Mouse (Mus musculus): Measurements from ENCODE around the gene U90926. TPM values are rescaled to one million over a fixed set of nuclear protein-coding genes. Genes with fewer than 3 reads are reported as not detected.
"Not testable (repeated sequence)": the region's sequence is repeated elsewhere in the genome, so short reads cannot be mapped to it uniquely, and the experiment has no call there.

The U90926 gene
- total and polyA plus RNA-seq, 2 experiments from 2014 or later: not detected

DNA sequence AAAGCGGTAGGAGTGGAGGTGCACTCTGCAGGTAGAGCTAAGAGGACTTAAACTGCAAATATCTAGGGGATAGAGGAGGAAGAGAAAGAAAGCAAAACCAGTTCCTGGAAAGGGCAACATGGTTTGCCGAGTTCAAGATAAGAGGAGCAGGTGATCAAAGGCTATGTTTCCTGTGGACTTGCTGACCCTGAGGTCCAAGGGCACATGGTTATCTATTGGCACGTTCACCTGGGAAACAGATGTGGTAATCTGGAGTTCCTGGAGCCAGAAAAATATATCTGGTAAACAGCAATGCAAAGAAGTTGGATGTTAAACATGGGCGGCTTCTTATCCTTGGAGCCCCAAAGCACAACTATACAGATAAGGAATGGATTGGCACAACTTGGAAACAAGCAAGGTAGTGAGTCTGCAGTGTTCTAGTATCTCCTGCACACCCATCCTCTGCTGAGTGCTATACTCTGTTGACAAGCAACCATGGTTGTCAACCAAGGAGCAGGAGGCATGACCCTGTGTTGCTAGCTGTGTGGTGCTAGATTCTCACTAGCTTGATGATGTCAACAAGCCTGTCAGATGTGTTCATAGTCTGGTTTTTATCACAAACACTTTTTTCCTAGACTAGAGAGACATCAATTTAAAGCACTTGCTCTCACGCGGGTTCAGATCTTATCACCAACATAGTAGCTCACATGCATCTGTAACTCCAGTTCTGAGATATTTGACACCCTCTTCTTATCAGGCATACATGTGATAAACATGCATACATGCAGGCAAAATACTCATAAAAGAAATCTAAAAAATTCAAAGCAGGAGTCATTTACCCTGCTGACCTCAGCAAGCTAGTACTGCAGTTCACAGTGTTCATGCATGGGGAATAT, 10.8 kb downstream of the U90926 start:
- ATAC-seq (ENCODE audit: insufficient read depth, low read depth): peak; percentile 83
- Histone ChIP-seq H3K4me1 (ENCODE audit: control insufficient read depth, insufficient read depth) (peaks cover 11% of the 10 kb centered on the region), H3K9me3 (replicated peaks; ENCODE audit: control insufficient read depth, low read length) (no peaks in the 10 kb centered on the region), H3K27me3 (ENCODE audit: control insufficient read depth, insufficient read depth, low read length) (no peaks in the 10 kb centered on the region), H3K4me2 (ENCODE audit: low read depth, low read length) (no peak overlapping the region), H3K36me3 (replicated peaks; ENCODE audit: control insufficient read depth, insufficient read depth, low read length) (peaks cover 62% of the 10 kb centered on the region), H3K27ac (ENCODE audit: low read depth) (no peak overlapping the region), H3K9ac (replicated peaks; ENCODE audit: low read depth, low read length) (no peak overlapping the region), H3K4me3 (ENCODE audit: low read depth, low read length) (no peak overlapping the region)
- DNase-seq (ENCODE audit: low spot score): peak; percentile 39
- WGBS: 34% methylated on average over 6 of the region's 6 CpGs
- TF ChIP-seq CTCF (IDR thresholded peaks at IDR 0.05; ENCODE audit: low read depth) (no peak), EP300 (IDR thresholded peaks at IDR 0.05; ENCODE audit: low read depth) (0 out of 2 replicates have a peak, but pooled peaks have one; percentile 20)

DNA sequence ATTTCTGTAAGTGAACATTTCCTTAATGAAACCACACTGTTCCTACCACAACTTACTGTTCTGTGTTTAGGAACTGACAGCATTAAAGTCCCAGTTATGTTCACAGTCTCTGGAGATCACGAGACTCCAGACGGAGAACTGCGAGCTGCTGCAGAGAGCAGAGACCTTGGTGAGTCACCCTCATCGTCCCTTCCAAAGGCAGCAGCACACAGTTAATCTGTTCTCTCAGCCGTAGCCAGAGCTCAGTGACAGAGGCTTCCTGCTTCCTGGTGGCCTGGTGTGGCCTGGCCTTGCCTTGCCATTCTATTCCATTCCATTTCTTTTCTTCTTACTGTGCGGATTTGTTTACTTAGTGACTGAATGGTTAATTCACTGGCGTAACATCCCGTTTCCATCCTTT, 16.9 kb downstream of the U90926 start:
- TF ChIP-seq EP300 (IDR thresholded peaks at IDR 0.05; ENCODE audit: low read depth) (no peak), CTCF (IDR thresholded peaks at IDR 0.05; ENCODE audit: low read depth) (no peak)

DNA sequence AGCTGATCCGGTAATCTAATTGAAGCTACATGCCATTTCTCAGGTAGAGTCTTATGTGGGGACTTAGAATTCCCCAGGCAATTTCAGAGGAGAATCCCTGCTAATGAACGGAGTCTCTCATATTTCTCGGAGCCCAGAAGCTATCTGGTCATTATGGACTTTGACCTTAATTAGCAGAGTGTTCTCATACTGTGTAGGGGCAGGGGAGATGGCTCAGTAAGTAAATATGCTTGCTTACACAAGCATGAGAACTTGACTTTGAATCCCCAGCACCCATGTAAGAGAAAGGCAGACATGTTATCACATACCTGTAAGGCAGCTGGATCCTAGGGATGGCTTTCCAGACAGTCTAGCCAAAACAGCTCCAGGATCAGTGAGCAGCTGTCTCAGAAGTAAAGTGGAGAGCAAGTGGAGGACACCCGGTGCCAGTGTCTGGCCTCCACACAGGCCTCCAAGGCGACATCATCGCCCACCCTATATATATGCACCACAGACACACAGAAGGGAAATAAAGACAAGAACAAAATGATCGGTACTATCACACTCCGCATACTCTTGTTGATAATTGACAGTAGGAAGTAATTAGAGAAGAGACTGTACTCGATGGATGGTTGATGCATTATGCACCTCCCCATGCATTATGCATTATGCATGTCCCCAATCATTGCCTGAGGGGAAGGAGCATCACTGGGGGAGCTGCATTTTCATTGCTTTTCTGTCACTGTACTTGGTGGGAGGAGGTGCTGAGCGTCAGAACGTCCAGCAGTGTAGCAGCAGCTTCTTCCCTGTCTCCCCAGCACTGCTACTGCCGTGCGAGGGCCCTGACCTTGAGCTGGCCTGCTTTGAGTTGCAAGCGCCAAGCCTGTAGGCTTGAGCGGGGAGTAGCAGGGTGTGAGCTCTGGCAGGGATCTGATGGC, 18.1 kb downstream of the U90926 start:
- DNase-seq (ENCODE audit: low spot score) (no peak), ATAC-seq (ENCODE audit: insufficient read depth, low read depth) (no peak)
- H3K4me2 ChIP-seq (ENCODE audit: low read depth, low read length): no peak overlapping the region
- no peaks in the 10 kb centered on the region for H3K4me1 ChIP-seq (ENCODE audit: control insufficient read depth, insufficient read depth)
- WGBS: 77% methylated on average over 15 of the region's 15 CpGs
- H3K27ac ChIP-seq (ENCODE audit: low read depth): no peak overlapping the region
- peaks cover 92% of the 10 kb centered on the region for H3K36me3 ChIP-seq (replicated peaks; ENCODE audit: control insufficient read depth, insufficient read depth, low read length)
- TF ChIP-seq CTCF (IDR thresholded peaks at IDR 0.05; ENCODE audit: low read depth) (no peak), EP300 (IDR thresholded peaks at IDR 0.05; ENCODE audit: low read depth) (no peak)
- no peak overlapping the region for H3K9ac ChIP-seq (replicated peaks; ENCODE audit: low read depth, low read length)
- no peaks in the 10 kb centered on the region for H3K27me3 ChIP-seq (ENCODE audit: control insufficient read depth, insufficient read depth, low read length)
- no peaks in the 10 kb centered on the region for H3K9me3 ChIP-seq (replicated peaks; ENCODE audit: control insufficient read depth, low read length)
- H3K4me3 ChIP-seq (ENCODE audit: low read depth, low read length): no peak overlapping the region

More for the DNA sequence above, 16.9 kb downstream of the U90926 start:
- Histone ChIP-seq H3K27ac (ENCODE audit: low read depth) (no peak overlapping the region), H3K9me3 (replicated peaks; ENCODE audit: control insufficient read depth, low read length) (no peaks in the 10 kb centered on the region), H3K36me3 (replicated peaks; ENCODE audit: control insufficient read depth, insufficient read depth, low read length) (peaks cover 90% of the 10 kb centered on the region), H3K4me2 (ENCODE audit: low read depth, low read length) (no peak overlapping the region), H3K27me3 (ENCODE audit: control insufficient read depth, insufficient read depth, low read length) (no peaks in the 10 kb centered on the region), H3K4me1 (ENCODE audit: control insufficient read depth, insufficient read depth) (no peaks in the 10 kb centered on the region), H3K4me3 (ENCODE audit: low read depth, low read length) (no peak overlapping the region), H3K9ac (replicated peaks; ENCODE audit: low read depth, low read length) (no peak overlapping the region)
- DNase-seq (ENCODE audit: low spot score) (peak; percentile 31), ATAC-seq (ENCODE audit: insufficient read depth, low read depth) (peak; percentile 33; the same call in 1 of the 2 replicates)
- WGBS: 64% methylated on average over 8 of the region's 8 CpGs

DNA sequence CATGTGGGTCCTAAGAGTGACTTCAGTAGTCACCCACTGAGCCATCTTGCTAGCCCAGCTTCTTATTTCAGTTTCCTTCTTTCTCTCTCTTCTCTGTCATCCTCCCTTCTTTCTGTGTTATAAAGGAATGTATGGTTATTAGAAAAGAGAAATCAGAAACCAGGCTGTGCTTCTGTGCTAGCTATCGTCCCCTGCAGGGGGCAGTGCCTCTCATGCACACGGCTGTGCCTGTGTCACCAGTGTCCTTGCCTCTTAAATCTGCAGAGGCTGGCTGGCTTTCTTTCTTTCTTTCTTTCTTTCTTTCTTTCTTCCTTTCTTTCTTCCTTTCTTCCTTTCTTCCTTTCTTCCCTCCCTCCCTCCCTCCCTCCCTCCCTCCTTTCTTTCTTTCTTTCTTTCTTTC, 19.5 kb downstream of the U90926 start:
- not testable (repeated sequence) for H3K27ac ChIP-seq (ENCODE audit: low read depth); ATAC-seq (ENCODE audit: insufficient read depth, low read depth); H3K4me3 ChIP-seq (ENCODE audit: low read depth, low read length); H3K27me3 ChIP-seq (ENCODE audit: control insufficient read depth, insufficient read depth, low read length); H3K4me1 ChIP-seq (ENCODE audit: control insufficient read depth, insufficient read depth); H3K9me3 ChIP-seq (replicated peaks; ENCODE audit: control insufficient read depth, low read length); H3K4me2 ChIP-seq (ENCODE audit: low read depth, low read length); H3K9ac ChIP-seq (replicated peaks; ENCODE audit: low read depth, low read length)
- 45% methylated on average over 2 of the region's 2 CpGs for WGBS
- DNase-seq (ENCODE audit: low spot score): peak; percentile 49
- peaks cover 86% of the 10 kb centered on the region for H3K36me3 ChIP-seq (replicated peaks; ENCODE audit: control insufficient read depth, insufficient read depth, low read length)
- peak; percentile 68 for TF ChIP-seq CTCF (IDR thresholded peaks at IDR 0.05; ENCODE audit: low read depth)

DNA sequence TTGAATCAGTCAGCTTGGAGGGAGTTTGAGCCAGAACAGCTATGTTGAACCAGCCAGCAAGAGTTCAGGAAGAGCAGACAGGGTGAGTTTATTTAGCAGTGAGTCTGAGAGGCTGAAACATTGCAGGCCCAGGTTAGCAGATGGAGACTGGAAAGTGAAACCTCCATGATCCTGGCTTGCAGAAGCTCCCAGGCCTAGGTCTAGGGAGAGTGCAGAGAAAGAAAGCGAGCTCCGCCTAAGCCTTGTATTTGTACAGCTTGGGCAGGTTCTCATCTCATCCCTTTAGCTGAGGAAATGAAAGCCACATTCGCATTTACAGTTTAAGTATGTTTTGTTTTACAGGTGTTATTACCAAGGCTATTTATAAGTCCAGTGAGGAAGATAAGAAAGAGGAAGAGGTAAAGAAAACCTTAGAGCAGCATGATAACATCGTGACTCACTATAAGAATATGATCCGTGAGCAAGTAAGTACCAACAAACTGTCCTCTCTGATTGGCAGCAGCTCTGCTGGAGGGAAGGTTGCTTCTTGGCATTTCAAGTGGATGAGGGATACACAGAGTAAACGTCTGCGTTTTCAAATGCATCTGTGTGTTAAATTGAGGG, 26.2 kb downstream of the U90926 start:
- no peak for DNase-seq (ENCODE audit: low spot score)
- Histone ChIP-seq H3K4me3 (ENCODE audit: low read depth, low read length) (no peak overlapping the region), H3K36me3 (replicated peaks; ENCODE audit: control insufficient read depth, insufficient read depth, low read length) (peaks cover 75% of the 10 kb centered on the region), H3K9ac (replicated peaks; ENCODE audit: low read depth, low read length) (no peak overlapping the region), H3K9me3 (replicated peaks; ENCODE audit: control insufficient read depth, low read length) (no peaks in the 10 kb centered on the region), H3K27ac (ENCODE audit: low read depth) (no peak overlapping the region), H3K27me3 (ENCODE audit: control insufficient read depth, insufficient read depth, low read length) (no peaks in the 10 kb centered on the region), H3K4me2 (ENCODE audit: low read depth, low read length) (no peak overlapping the region), H3K4me1 (ENCODE audit: control insufficient read depth, insufficient read depth) (no peaks in the 10 kb centered on the region)
- ATAC-seq (ENCODE audit: insufficient read depth, low read depth): no peak
- WGBS: 92% methylated on average over 7 of the region's 7 CpGs
- no peak for TF ChIP-seq CTCF (IDR thresholded peaks at IDR 0.05; ENCODE audit: low read depth)
- TF ChIP-seq EP300 (IDR thresholded peaks at IDR 0.05; ENCODE audit: low read depth): no peak

All from heart, postnatal 0 days (tissue).